17 mouse cellular contexts compared by ENCODE assay signal in the genomic region with DNA sequence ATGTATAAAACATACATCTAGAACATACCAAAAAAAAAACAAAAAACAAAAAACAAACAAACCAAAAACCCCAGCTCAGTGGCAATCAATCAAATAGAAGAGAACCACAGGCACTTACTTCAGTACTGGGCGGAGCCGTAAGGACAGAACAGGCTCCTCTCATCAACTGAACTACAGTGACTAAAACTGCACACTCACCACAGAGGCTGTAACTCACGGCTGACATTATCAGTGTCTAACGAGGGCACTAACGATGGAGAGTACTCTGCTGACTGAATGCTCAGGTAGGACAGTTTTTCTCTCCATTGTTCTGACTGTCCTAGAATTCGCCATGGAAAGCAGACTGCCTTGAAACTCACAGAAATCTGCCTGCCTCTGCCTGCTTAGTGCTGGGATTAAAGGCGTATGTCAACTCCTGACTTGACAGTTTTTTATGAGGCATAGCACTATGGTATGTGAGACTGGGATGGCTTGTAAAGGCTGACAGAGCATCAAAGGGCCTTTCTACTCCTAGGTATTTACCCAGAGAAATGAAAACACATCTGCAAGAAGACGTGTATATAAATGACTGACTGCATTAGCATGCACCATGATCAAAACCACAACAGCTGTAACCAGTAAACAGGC. TPM values are rescaled to one million over a fixed set of nuclear protein-coding genes. Genes with fewer than 3 reads are reported as not detected.
A peak's percentile ranks its signal among the peaks of the same experiment; 100 is the strongest.
DNase-seq lines count a peak whose midpoint lies in the region; ATAC-seq lines count a peak whose summit lies in the region.
"Had no signal": no experiment of that assay in that cellular context is flagged by ENCODE, and none has a peak within 500 bp of the region (broad histone marks: within the 10 kb centered on the region; RNA-seq: fewer than 3 reads in every experiment).

No protein-coding gene starts in this region.

- H3K4me2 ChIP-seq in heart, embryonic 12.5 days, result no peak overlapping the region
- H3K4me2 ChIP-seq in intestine, embryonic 16.5 days (ENCODE audit: low read depth, low read length), result no peak overlapping the region
- H3K4me2 ChIP-seq in hindbrain, embryonic 14.5 days (replicated peaks), result no peak overlapping the region
- H3K4me2 ChIP-seq: midbrain, embryonic 11.5 days had no signal

- no peak for DNase-seq in heart, postnatal 14 days
- DNase-seq in c-Kit-negative CD71-positive TER-119-positive erythroid progenitor cells, embryonic 14.5 days (ENCODE audit: low read depth, low spot score), result peak; percentile 73
- DNase-seq in hindbrain, embryonic 14.5 days (ENCODE audit: low spot score), result no peak
- DNase-seq in urinary bladder, postnatal 25 days (ENCODE audit: low spot score), result no peak
- DNase-seq in heart, postnatal 4 days, result no peak
- DNase-seq: cerebellum, adult 9-10 months; heart, adult 18-20 months; kidney, postnatal 10 days had no signal

- peak; percentile 94 for ATAC-seq in heart, embryonic 12.5 days (ENCODE audit: insufficient number of reproducible peaks, low FRiP score)
- ATAC-seq in intestine, embryonic 16.5 days, result peak; percentile 68; the same call in 1 of the 2 replicates
- ATAC-seq in hindbrain, embryonic 14.5 days (ENCODE audit: low FRiP score), result no peak
- ATAC-seq: hindbrain, postnatal 0 days had no signal

- intact Hi-C loops in heart, postnatal 14 days (cut with DNase I), result no loop called here

- H3K9ac ChIP-seq in heart, embryonic 12.5 days, result no peak overlapping the region
- no peak overlapping the region for H3K9ac ChIP-seq in intestine, embryonic 16.5 days (ENCODE audit: low read depth, low read length)
- H3K9ac ChIP-seq in hindbrain, embryonic 14.5 days, result no peak overlapping the region

- no peaks in the 10 kb centered on the region; the same call in 1 of the 2 replicates for H3K9me3 ChIP-seq in heart, embryonic 12.5 days (replicated peaks)
- no peaks in the 10 kb centered on the region for H3K9me3 ChIP-seq in intestine, embryonic 16.5 days (ENCODE audit: control insufficient read depth, low read length)
- H3K9me3 ChIP-seq in megakaryocyte, embryonic 14.5 days, result no peaks in the 10 kb centered on the region
- no peaks in the 10 kb centered on the region for H3K9me3 ChIP-seq in hindbrain, embryonic 14.5 days (ENCODE audit: control insufficient read depth, low read length)

- WGBS in heart, embryonic 12.5 days, result 77% methylated on average over 8 of the region's 8 CpGs
- WGBS in intestine, embryonic 16.5 days, result 82% methylated on average over 8 of the region's 8 CpGs
- WGBS in hindbrain, embryonic 14.5 days, result 92% methylated on average over 8 of the region's 8 CpGs

- H3K4me3 ChIP-seq in heart, embryonic 12.5 days, result no peak overlapping the region
- H3K4me3 ChIP-seq in intestine, embryonic 16.5 days (ENCODE audit: low read length), result no peak overlapping the region
- H3K4me3 ChIP-seq in megakaryocyte, embryonic 14.5 days (replicated peaks), result peak overlapping the region; percentile 31
- no peak overlapping the region for H3K4me3 ChIP-seq in hindbrain, embryonic 14.5 days (replicated peaks; ENCODE audit: low read length)

- peaks cover 61% of the 10 kb centered on the region for H3K36me3 ChIP-seq in heart, embryonic 12.5 days
- H3K36me3 ChIP-seq in intestine, embryonic 16.5 days (ENCODE audit: control insufficient read depth, insufficient read depth, low read length), result peaks cover 17% of the 10 kb centered on the region
- peaks cover 80% of the 10 kb centered on the region for H3K36me3 ChIP-seq in megakaryocyte, embryonic 14.5 days (replicated peaks; ENCODE audit: low read length)
- H3K36me3 ChIP-seq in hindbrain, embryonic 14.5 days (replicated peaks; ENCODE audit: control insufficient read depth, insufficient read depth), result peaks cover 63% of the 10 kb centered on the region

- peaks cover 4% of the 10 kb centered on the region for H3K4me1 ChIP-seq in heart, embryonic 12.5 days (replicated peaks)
- H3K4me1 ChIP-seq in intestine, embryonic 16.5 days (ENCODE audit: control insufficient read depth, insufficient read depth, low read length), result peaks cover under 1% of the 10 kb centered on the region
- peaks cover 60% of the 10 kb centered on the region for H3K4me1 ChIP-seq in megakaryocyte, embryonic 14.5 days
- H3K4me1 ChIP-seq in hindbrain, embryonic 14.5 days (replicated peaks; ENCODE audit: control insufficient read depth, insufficient read depth, low read length), result peaks cover 4% of the 10 kb centered on the region

- no peaks in the 10 kb centered on the region for H3K27me3 ChIP-seq in heart, embryonic 12.5 days (replicated peaks)
- no peaks in the 10 kb centered on the region for H3K27me3 ChIP-seq in intestine, embryonic 16.5 days (replicated peaks; ENCODE audit: control insufficient read depth, insufficient read depth, low read length)
- H3K27me3 ChIP-seq in megakaryocyte, embryonic 14.5 days (replicated peaks), result no peaks in the 10 kb centered on the region
- no peaks in the 10 kb centered on the region for H3K27me3 ChIP-seq in hindbrain, embryonic 14.5 days (ENCODE audit: control insufficient read depth, insufficient read depth, low read length)

- H3K27ac ChIP-seq in heart, embryonic 12.5 days (ENCODE audit: poor library complexity, severe bottlenecking), result no peak overlapping the region
- H3K27ac ChIP-seq in intestine, embryonic 16.5 days (ENCODE audit: low read length), result no peak overlapping the region
- H3K27ac ChIP-seq in hindbrain, embryonic 14.5 days, result no peak overlapping the region
- H3K27ac ChIP-seq: hindbrain, postnatal 0 days had no signal

RNA-seq across cellular contexts. Expression of a gene that starts 14.0 kb away (rescaled TPM):
- 182 and 186 TPM in 2 replicates for polyA plus RNA-seq in heart, embryonic 12.5 days (2016; fragmentation: Nextera tagmentation; extraction: Ambion mirVana)
- total RNA-seq in heart, postnatal 14 days (2021), result 100 to 1,000 TPM; 118 to 136 TPM
- polyA plus RNA-seq in intestine, embryonic 16.5 days (2015; fragmentation: Nextera tagmentation; extraction: Ambion mirVana), result 162 and 169 TPM in 2 replicates
- polyA plus RNA-seq in megakaryocyte, embryonic 14.5 days (2012; ENCODE audit: insufficient read depth, low replicate concordance), result 45.4 and 494 TPM in 2 replicates
- polyA plus RNA-seq in hindbrain, embryonic 14.5 days (2014; fragmentation: Nextera tagmentation; extraction: Ambion mirVana), result 153 and 161 TPM in 2 replicates
- 100 to 1,000 TPM; 179 to 184 TPM for total RNA-seq in heart, postnatal 4 days (2021)

RNA-seq across cellular contexts. Expression of a gene that starts 51.5 kb away (rescaled TPM):
- polyA plus RNA-seq in heart, embryonic 12.5 days (2016; fragmentation: Nextera tagmentation; extraction: Ambion mirVana), result 0.49 and 0.50 TPM in 2 replicates
- total RNA-seq in heart, postnatal 14 days (2021), result under 1 TPM in 1 of 2 experiments, not detected in 1; 0.15 TPM
- polyA plus RNA-seq in intestine, embryonic 16.5 days (2015; fragmentation: Nextera tagmentation; extraction: Ambion mirVana), result 0.17 and 0.34 TPM in 2 replicates
- polyA plus RNA-seq in megakaryocyte, embryonic 14.5 days (2012; ENCODE audit: insufficient read depth, low replicate concordance), result not detected in 2 replicates
- 0.17 and 0.34 TPM in 2 replicates for polyA plus RNA-seq in hindbrain, embryonic 14.5 days (2014; fragmentation: Nextera tagmentation; extraction: Ambion mirVana)
- total RNA-seq in heart, postnatal 4 days (2021), result under 1 TPM in 1 of 2 experiments, not detected in 1; 0.11 TPM
- total RNA-seq: heart, adult 18-20 months; layer of hippocampus, postnatal 10 days; neutrophil, adult 5-6 weeks had no signal
- polyA plus RNA-seq: heart, postnatal 0 days; urinary bladder, adult 2 months had no signal
